Mouse (Mus musculus): ENCODE results near the gene Mical3. TPM values are rescaled to one million over a fixed set of nuclear protein-coding genes. Genes with fewer than 3 reads are reported as not detected.

The Mical3 gene
- polyA plus RNA-seq, 1 experiment from 2014 or later = 11.8 TPM

DNA sequence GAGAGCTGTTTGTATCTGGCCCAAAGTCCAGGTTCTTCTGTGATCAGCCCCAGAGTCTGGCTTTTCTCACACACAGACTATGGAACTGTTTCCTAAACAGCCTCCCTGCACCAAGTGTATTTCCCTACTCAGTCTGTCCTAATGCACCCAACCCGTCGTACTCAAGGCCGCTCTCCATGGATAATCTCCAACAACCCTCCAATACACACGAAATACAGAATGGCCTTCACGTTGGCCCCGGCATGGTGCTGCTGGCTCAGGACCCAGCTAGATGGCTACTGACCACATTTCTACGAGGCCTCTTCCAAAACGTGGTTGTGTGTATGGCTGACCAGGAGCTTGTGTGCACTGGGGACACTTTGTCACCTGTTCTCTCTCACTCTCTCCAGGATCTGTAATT lies 102.3 kb downstream of the Mical3 start:
- Histone ChIP-seq H3K4me3 (no peak overlapping the region), H3K27me3 (ENCODE audit: insufficient read depth, poor library complexity, severe bottlenecking) (no peaks in the 10 kb centered on the region), H3K4me1 (replicated peaks) (peaks cover 14% of the 10 kb centered on the region), H3K36me3 (peaks cover 75% of the 10 kb centered on the region), H3K27ac (no peak overlapping the region), H3K9me3 (peaks cover 4% of the 10 kb centered on the region; the same call in 1 of the 2 replicates)
- DNase-seq (ENCODE audit: low spot score) = no peak
- 93% methylated on average over 8 of the region's 8 CpGs for WGBS

DNA sequence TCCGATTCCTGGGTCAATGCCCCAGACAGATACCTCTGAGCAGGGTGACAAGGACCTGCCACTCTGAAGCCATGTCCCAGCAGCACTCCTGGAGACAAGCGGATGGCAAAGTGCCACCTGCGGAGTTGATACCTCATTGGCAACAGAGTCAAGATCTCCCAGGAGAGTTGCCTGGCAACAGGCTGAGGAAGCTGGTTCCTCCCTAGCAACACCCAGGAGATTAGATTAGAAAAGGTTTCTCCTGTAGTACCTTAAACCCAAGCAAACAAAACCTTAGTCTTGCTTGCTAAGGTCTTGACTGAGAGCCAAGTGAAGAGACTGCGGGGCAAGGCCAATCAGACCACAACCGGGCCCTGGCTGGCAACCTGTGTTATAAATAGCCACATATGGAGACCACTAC lies 103.5 kb downstream of the Mical3 start:
- Histone ChIP-seq H3K9me3 (no peaks in the 10 kb centered on the region), H3K27ac (no peak overlapping the region), H3K4me3 (no peak overlapping the region), H3K27me3 (ENCODE audit: insufficient read depth, poor library complexity, severe bottlenecking) (no peaks in the 10 kb centered on the region), H3K4me1 (replicated peaks) (peaks cover 14% of the 10 kb centered on the region), H3K36me3 (peaks cover 75% of the 10 kb centered on the region)
- WGBS = 69% methylated on average over 5 of the region's 5 CpGs
- DNase-seq (ENCODE audit: low spot score) = no peak

DNA sequence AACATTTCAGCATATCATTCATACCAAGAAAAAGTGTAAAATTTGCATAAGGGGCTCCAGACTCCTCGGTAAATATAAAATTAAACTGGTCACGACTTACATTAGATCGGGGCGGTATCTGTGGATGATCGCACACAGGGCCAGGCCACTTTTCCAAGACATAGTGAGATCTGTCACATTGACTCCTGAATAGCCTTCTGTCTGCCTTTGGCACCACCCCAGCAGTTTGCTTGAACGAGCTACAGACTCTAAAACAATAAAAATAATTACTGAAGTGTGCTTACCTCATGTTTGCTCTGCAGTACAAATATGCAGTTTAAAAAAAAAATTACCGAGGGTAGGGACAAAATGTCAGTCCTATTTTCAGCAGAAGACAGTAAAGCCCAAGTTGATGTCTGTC lies 103.9 kb downstream of the Mical3 start:
- peaks cover 14% of the 10 kb centered on the region for H3K4me1 ChIP-seq (replicated peaks)
- WGBS = 85% methylated on average over 7 of the region's 7 CpGs

DNA sequence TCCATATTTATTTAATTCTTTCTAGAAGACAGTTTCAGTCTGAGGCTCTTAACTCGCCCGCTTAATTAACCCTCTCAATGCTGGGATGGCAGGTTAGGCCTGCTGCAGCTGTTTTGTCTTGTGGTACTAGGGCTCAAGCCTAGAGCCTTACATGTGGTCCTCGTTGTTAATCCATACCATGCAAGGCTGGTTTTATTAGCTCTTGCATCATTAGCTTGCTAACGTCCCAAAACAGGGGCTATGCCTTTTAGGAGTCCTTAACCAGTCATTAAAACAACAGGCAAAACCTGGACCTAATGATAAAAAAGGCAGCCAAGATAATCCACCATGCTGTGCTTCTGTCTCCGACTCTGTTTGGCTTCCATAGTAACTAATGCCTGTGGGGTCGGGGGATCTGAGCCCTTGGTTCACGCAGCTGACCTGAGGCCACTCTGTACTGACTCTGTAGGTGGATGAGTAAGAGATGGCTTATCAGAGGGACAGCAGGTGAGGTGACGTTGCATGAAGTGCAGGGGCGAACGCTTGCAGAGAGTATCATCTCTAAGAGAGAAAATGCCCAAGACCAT lies 104.7 kb downstream of the Mical3 start:
- H3K36me3 ChIP-seq = peaks cover 75% of the 10 kb centered on the region

More for the DNA sequence above, 103.9 kb downstream of the Mical3 start:
- no peaks in the 10 kb centered on the region for H3K27me3 ChIP-seq (ENCODE audit: insufficient read depth, poor library complexity, severe bottlenecking)
- DNase-seq (ENCODE audit: low spot score) = no peak
- H3K4me3 ChIP-seq = no peak overlapping the region
- peaks cover 75% of the 10 kb centered on the region for H3K36me3 ChIP-seq
- no peaks in the 10 kb centered on the region for H3K9me3 ChIP-seq
- H3K27ac ChIP-seq = no peak overlapping the region

DNA sequence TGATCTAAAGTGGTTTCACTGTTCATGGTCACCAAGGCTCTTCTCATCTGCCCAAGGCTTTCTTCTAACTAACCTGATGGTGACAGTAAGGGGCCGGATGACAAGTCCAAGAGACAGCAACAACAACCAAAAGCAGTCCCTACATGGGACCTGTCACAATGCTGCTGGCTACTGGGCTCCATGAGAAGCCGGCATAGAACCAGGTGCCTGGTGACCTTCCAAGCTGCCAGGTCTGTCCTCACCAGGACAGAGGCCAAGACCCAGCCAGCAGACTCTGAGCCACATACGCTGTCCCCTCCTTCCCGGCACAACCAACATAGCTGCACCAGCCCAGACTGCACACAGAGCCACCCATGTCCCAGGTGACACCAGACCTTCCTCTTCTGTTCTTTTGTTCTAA lies 112.7 kb downstream of the Mical3 start:
- DNase-seq (ENCODE audit: low spot score) = no peak
- Histone ChIP-seq H3K27ac (0 out of 2 replicates have a peak overlapping the region, but pooled peaks have one; percentile 1), H3K36me3 (peaks cover 71% of the 10 kb centered on the region), H3K9me3 (no peaks in the 10 kb centered on the region), H3K4me3 (no peak overlapping the region), H3K27me3 (ENCODE audit: insufficient read depth, poor library complexity, severe bottlenecking) (no peaks in the 10 kb centered on the region), H3K4me1 (replicated peaks) (peaks cover 8% of the 10 kb centered on the region)
- 92% methylated on average over 4 of the region's 4 CpGs for WGBS

More for the DNA sequence above, 104.7 kb downstream of the Mical3 start:
- WGBS = 64% methylated on average over 10 of the region's 10 CpGs
- no peak for DNase-seq (ENCODE audit: low spot score)
- H3K4me3 ChIP-seq = no peak overlapping the region
- H3K9me3 ChIP-seq = no peaks in the 10 kb centered on the region
- H3K4me1 ChIP-seq (replicated peaks) = peaks cover 14% of the 10 kb centered on the region
- H3K27ac ChIP-seq = no peak overlapping the region
- no peaks in the 10 kb centered on the region for H3K27me3 ChIP-seq (ENCODE audit: insufficient read depth, poor library complexity, severe bottlenecking)

DNA sequence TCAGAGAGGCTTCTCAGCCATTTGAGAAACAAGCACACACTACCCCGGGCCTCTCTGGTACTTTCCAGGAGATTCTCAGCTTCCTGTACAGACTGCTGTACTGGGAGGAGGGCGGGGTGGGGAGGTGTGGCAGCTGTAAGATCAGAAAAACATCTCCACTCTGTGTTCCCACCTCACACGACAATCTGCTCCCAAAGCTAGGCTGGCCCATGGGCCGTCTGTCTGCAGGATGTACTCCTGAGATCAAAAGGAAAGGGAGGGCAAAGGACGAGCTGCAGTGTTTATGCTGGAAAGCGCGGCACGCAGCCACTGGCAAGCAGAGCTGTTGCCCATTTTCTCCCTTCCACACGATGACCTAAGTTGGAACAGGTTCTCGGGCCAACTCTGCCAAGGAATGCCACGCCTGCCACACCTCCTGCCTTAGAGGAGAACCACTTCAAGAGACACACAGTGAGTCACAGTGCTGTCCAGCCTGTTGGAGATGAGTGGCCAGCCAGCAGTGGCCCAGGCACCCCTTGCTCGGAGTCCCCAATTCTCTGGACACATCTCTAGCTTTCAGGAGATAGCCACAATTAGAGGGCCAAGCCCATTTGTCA lies 113.3 kb downstream of the Mical3 start:
- Histone ChIP-seq H3K36me3 (peaks cover 69% of the 10 kb centered on the region), H3K27me3 (ENCODE audit: insufficient read depth, poor library complexity, severe bottlenecking) (no peaks in the 10 kb centered on the region), H3K9me3 (no peaks in the 10 kb centered on the region), H3K27ac (no peak overlapping the region), H3K4me3 (no peak overlapping the region), H3K4me1 (replicated peaks) (peaks cover 8% of the 10 kb centered on the region)
- WGBS = 76% methylated on average over 12 of the region's 12 CpGs
- DNase-seq (ENCODE audit: low spot score) = no peak

DNA sequence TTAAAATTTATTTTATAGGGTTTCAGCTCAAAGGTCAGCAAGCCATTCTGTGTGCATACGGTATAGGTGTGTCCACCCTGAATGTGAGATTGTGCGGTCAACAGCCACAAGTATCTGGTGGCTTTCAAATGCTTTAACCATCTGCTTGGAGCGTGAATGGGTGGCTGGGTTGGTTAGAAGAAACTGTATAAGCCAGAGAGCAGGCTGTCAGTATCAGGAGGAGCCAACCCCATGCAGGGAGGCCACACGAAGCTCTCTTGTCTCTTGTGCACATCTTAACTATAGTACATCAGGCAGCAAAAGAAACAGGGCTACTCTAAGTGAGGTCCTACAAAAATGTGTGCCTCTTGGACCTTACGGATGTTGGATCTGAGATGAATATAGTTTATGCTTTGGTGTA lies 114.7 kb downstream of the Mical3 start:
- Histone ChIP-seq H3K9me3 (no peaks in the 10 kb centered on the region), H3K4me1 (replicated peaks) (peaks cover 8% of the 10 kb centered on the region), H3K27me3 (ENCODE audit: insufficient read depth, poor library complexity, severe bottlenecking) (no peaks in the 10 kb centered on the region), H3K4me3 (no peak overlapping the region), H3K27ac (no peak overlapping the region), H3K36me3 (peaks cover 65% of the 10 kb centered on the region)
- 87% methylated on average over 5 of the region's 5 CpGs for whole genome bisulfite sequencing
- DNase-seq (ENCODE audit: low spot score) = no peak

DNA sequence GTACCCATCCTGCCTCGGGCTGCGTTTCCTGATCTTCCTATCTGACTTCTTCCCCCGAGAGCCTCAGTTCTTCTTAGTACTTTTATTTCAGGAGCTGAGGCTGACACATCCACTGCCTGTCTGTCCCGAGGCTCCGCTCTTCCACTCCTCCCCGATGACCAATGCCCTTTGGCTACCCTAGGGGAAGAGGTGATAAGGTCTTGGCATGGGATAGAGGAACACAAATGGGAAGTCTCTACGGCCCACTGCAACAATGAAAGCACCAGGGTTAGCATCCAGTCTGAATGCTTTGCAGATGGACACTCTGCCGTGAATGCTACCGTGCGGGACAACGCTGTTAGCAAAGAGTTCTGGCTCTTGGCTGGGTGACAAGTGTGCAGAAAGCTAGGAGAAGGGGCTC lies 116.5 kb downstream of the Mical3 start:
- Histone ChIP-seq H3K4me1 (replicated peaks) (peaks cover 8% of the 10 kb centered on the region), H3K4me3 (no peak overlapping the region), H3K27ac (peak overlapping the region; percentile 35; the same call in 1 of the 2 replicates), H3K27me3 (ENCODE audit: insufficient read depth, poor library complexity, severe bottlenecking) (no peaks in the 10 kb centered on the region), H3K36me3 (peaks cover 55% of the 10 kb centered on the region), H3K9me3 (no peaks in the 10 kb centered on the region)
- no peak for DNase-seq (ENCODE audit: low spot score)
- WGBS = 74% methylated on average over 11 of the region's 11 CpGs

DNA sequence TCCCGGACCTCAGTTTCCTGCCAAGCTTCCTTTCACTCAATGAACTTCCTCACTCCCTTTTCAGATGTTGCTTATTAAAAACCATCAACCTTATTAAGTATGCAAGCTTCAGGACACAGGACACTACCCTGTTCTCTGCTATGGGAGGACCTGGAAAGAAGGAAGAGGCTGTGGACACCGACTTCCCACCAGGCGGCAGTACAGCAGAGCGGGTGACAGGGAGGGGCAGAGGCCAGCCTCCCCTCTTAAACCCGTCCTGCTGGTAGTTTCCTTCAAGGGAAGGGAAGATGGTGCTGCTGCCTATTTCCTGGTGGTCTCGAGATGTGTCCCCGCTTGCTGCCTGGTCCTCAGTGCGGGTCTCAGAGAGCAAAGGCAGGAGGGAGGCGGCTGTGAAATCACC lies 117.0 kb downstream of the Mical3 start:
- Histone ChIP-seq H3K9me3 (no peaks in the 10 kb centered on the region), H3K27me3 (ENCODE audit: insufficient read depth, poor library complexity, severe bottlenecking) (no peaks in the 10 kb centered on the region), H3K4me3 (no peak overlapping the region), H3K4me1 (replicated peaks) (peaks cover 8% of the 10 kb centered on the region), H3K36me3 (peaks cover 55% of the 10 kb centered on the region), H3K27ac (no peak overlapping the region)
- 47% methylated on average over 9 of the region's 9 CpGs for WGBS
- peak; percentile 49 for DNase-seq (ENCODE audit: low spot score)

DNA sequence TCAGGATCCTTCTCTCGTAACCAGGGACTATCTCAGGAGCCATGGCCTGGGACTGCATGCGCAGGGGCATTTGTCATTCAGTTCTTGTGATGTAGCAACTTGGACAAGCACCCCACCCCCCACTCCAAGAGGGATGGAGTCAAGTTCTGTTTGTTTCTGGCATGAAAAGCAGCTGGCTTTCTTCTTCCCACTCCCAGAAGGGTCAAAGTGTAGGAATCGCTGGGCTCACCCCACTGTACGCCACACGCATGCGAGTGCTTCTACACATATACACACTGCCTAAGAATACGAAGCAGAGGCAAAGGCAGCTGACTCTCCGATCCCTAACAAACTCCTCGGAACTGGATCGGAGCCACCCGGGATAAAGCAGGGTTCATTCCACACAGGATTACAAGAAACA lies 119.1 kb downstream of the Mical3 start:
- WGBS = 88% methylated on average over 11 of the region's 11 CpGs
- no peaks in the 10 kb centered on the region for H3K27me3 ChIP-seq (ENCODE audit: insufficient read depth, poor library complexity, severe bottlenecking)
- DNase-seq (ENCODE audit: low spot score) = no peak
- peaks cover 8% of the 10 kb centered on the region for H3K4me1 ChIP-seq (replicated peaks)
- no peaks in the 10 kb centered on the region for H3K9me3 ChIP-seq
- H3K4me3 ChIP-seq = no peak overlapping the region
- no peak overlapping the region for H3K27ac ChIP-seq
- peaks cover 59% of the 10 kb centered on the region for H3K36me3 ChIP-seq

DNA sequence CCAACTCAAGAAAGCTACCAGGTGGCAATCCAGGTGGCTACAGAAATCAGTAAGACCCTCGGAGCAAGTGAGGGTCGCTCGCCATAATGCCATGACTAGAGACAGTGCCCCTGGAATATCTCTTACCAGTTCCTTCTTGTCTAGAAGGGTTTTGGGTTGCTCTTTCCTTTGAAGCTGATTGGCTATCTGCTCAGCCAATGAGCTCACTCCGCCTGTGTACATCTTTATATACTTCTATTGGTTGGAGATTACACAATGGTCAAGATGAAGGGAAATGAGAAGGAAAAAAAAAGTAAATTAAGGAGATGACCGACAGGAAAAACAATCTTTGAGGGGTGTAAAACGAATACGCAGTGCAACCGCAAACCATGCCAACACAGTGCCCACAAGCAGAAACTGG lies 121.1 kb downstream of the Mical3 start:
- 94% methylated on average over 8 of the region's 8 CpGs for WGBS
- Histone ChIP-seq H3K36me3 (peaks cover 48% of the 10 kb centered on the region), H3K4me3 (no peak overlapping the region), H3K4me1 (replicated peaks) (peaks cover 4% of the 10 kb centered on the region), H3K27me3 (ENCODE audit: insufficient read depth, poor library complexity, severe bottlenecking) (no peaks in the 10 kb centered on the region), H3K9me3 (no peaks in the 10 kb centered on the region), H3K27ac (no peak overlapping the region)
- no peak for DNase-seq (ENCODE audit: low spot score)

DNA sequence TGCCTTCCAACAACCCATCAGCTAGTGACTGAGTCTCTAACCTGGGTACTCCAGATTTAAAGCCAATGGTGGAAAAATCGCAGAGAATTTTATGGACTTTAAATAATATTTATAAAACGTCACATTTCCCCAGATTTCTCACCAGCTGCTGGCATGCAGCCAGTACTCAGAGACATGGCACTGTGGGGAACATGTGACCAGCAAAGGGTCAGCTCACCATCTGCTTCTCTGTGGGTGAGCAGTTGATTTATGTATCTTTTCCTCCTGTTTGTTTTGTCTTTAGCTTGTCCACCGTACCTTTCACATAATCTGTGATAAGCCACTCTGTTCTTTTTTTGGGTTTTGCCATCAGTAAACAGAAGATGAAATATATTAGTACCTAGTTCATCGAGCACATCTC lies 125.8 kb downstream of the Mical3 start:
- Histone ChIP-seq H3K4me1 (replicated peaks) (no peaks in the 10 kb centered on the region), H3K9me3 (no peaks in the 10 kb centered on the region), H3K36me3 (peaks cover 55% of the 10 kb centered on the region), H3K27me3 (ENCODE audit: insufficient read depth, poor library complexity, severe bottlenecking) (no peaks in the 10 kb centered on the region), H3K4me3 (no peak overlapping the region), H3K27ac (no peak overlapping the region)
- no peak for DNase-seq (ENCODE audit: low spot score)
- 86% methylated on average over 4 of the region's 4 CpGs for WGBS

DNA sequence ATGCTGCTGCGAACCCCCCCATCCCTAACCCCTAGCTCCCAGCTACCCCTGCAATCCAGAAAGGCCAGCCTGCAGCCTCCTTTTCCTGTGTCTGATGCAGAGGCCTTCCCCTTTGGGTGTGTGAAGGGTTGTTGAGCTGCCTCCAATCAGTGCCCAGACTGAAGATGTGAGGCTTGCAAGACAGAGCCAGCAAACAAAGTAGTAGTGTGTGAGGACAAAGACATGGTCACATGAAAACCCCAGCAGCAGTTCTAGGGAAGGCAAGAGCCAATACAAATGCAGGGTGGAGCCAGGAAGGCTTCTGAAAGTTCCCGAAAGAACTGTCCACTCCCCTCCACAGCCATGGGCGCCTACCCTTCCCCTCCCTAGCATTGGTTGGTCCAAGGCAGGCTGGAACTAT lies 127.8 kb downstream of the Mical3 start:
- Histone ChIP-seq H3K4me3 (no peak overlapping the region), H3K9me3 (no peaks in the 10 kb centered on the region), H3K27ac (peak overlapping the region; percentile 3), H3K4me1 (replicated peaks) (0 out of 2 replicates have a peak, but pooled peaks cover 5% of the 10 kb centered on the region), H3K27me3 (ENCODE audit: insufficient read depth, poor library complexity, severe bottlenecking) (no peaks in the 10 kb centered on the region), H3K36me3 (peaks cover 50% of the 10 kb centered on the region)
- WGBS = 79% methylated on average over 3 of the region's 3 CpGs
- no peak for DNase-seq (ENCODE audit: low spot score)
